Mouse (Mus musculus): Measurements from ENCODE around the gene Nr3c2. TPM values are rescaled to one million over a fixed set of nuclear protein-coding genes. Genes with fewer than 3 reads are reported as not detected.

Gene Nr3c2
- polyA plus RNA-seq, 1 experiment, result not detected

- H3K4me1 ChIP-seq (ENCODE audit: control insufficient read depth), result no peaks in the 10 kb centered on the region
- no peaks in the 10 kb centered on the region for H3K27me3 ChIP-seq (ENCODE audit: control insufficient read depth)
- H3K36me3 ChIP-seq (ENCODE audit: control insufficient read depth), result no peaks in the 10 kb centered on the region
- H3K9me3 ChIP-seq (ENCODE audit: control insufficient read depth, low read length), result no peaks in the 10 kb centered on the region
- no peak overlapping the region for H3K4me3 ChIP-seq (replicated peaks)
- no peak for TF ChIP-seq GATA1 (IDR thresholded peaks at IDR 0.05; ENCODE audit: low read length)
- TF ChIP-seq TAL1 (IDR thresholded peaks at IDR 0.05; ENCODE audit: low read length), result no peak
Observed at GRCm38 (mm10) chr8:77086036-77086435, 186.8 kb downstream of the Nr3c2 start.

DNA sequence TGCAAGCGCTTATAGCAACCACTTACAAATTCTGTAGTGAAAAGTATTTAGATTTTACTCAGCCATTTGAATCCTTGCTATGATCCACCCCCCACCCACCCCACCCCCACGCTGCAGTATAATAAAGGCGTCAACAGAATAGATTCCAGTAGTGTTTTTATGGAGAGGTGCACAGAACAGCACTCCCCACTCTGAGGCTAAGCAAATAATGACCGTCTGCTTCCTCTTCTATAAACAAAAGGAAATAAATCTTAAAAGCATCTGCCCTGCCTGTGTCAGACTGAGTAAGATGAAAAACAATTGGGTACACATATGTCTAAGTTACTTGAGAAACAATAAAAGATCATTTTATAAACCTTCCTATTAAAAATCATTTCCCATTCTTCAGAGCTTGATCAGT lies 197.5 kb downstream of the Nr3c2 start:
- no peak for TF ChIP-seq GATA1 (IDR thresholded peaks at IDR 0.05; ENCODE audit: low read length)
- TF ChIP-seq TAL1 (IDR thresholded peaks at IDR 0.05; ENCODE audit: low read length), result no peak

GRCm38 (mm10) chr8:77098101-77098500 lies 198.9 kb downstream of the Nr3c2 start:
- TF ChIP-seq TAL1 (IDR thresholded peaks at IDR 0.05; ENCODE audit: low read length), result no peak
- TF ChIP-seq GATA1 (IDR thresholded peaks at IDR 0.05; ENCODE audit: low read length), result no peak
- Histone ChIP-seq H3K4me1 (ENCODE audit: control insufficient read depth) (no peaks in the 10 kb centered on the region), H3K9me3 (ENCODE audit: control insufficient read depth, low read length) (no peaks in the 10 kb centered on the region), H3K4me3 (replicated peaks) (no peak overlapping the region), H3K36me3 (ENCODE audit: control insufficient read depth) (no peaks in the 10 kb centered on the region), H3K27me3 (ENCODE audit: control insufficient read depth) (no peaks in the 10 kb centered on the region)

More for the DNA sequence above, 197.5 kb downstream of the Nr3c2 start:
- Histone ChIP-seq H3K9me3 (ENCODE audit: control insufficient read depth, low read length) (no peaks in the 10 kb centered on the region), H3K27me3 (ENCODE audit: control insufficient read depth) (no peaks in the 10 kb centered on the region), H3K4me1 (ENCODE audit: control insufficient read depth) (no peaks in the 10 kb centered on the region), H3K36me3 (ENCODE audit: control insufficient read depth) (no peaks in the 10 kb centered on the region), H3K4me3 (replicated peaks) (no peak overlapping the region)

DNA sequence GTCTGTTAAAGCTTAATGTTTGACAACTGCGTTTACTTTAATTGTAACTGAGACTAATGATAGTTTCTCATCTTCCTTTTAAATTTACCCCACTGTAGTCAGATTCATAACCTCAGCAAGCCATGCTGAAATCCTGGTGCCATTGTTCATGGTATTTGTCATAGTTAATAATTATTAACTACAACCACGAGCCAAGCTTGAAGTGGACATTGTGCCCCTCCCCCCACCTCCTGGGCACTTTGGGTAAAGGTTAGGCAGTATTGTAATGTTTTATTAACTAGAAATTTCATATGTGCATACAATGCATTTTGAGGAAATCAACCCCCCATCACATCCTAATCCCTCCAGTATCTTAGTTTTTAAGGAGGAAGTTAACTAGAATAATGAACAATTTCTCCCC lies 201.1 kb downstream of the Nr3c2 start:
- H3K27me3 ChIP-seq (ENCODE audit: control insufficient read depth), result no peaks in the 10 kb centered on the region
- TF ChIP-seq TAL1 (IDR thresholded peaks at IDR 0.05; ENCODE audit: low read length) (no peak), GATA1 (IDR thresholded peaks at IDR 0.05; ENCODE audit: low read length) (no peak)
- no peaks in the 10 kb centered on the region for H3K9me3 ChIP-seq (ENCODE audit: control insufficient read depth, low read length)
- no peaks in the 10 kb centered on the region for H3K4me1 ChIP-seq (ENCODE audit: control insufficient read depth)
- H3K36me3 ChIP-seq (ENCODE audit: control insufficient read depth), result no peaks in the 10 kb centered on the region
- no peak overlapping the region for H3K4me3 ChIP-seq (replicated peaks)

GRCm38 (mm10) chr8:77102879-77103278 lies 203.6 kb downstream of the Nr3c2 start:
- Histone ChIP-seq H3K27me3 (ENCODE audit: control insufficient read depth) (no peaks in the 10 kb centered on the region), H3K36me3 (ENCODE audit: control insufficient read depth) (no peaks in the 10 kb centered on the region), H3K9me3 (ENCODE audit: control insufficient read depth, low read length) (no peaks in the 10 kb centered on the region), H3K4me3 (replicated peaks) (no peak overlapping the region), H3K4me1 (ENCODE audit: control insufficient read depth) (no peaks in the 10 kb centered on the region)
- TF ChIP-seq TAL1 (IDR thresholded peaks at IDR 0.05; ENCODE audit: low read length), result no peak
- no peak for TF ChIP-seq GATA1 (IDR thresholded peaks at IDR 0.05; ENCODE audit: low read length)

- Histone ChIP-seq H3K4me3 (replicated peaks) (no peak overlapping the region), H3K9me3 (ENCODE audit: control insufficient read depth, low read length) (no peaks in the 10 kb centered on the region), H3K36me3 (ENCODE audit: control insufficient read depth) (no peaks in the 10 kb centered on the region), H3K27me3 (ENCODE audit: control insufficient read depth) (no peaks in the 10 kb centered on the region), H3K4me1 (ENCODE audit: control insufficient read depth) (no peaks in the 10 kb centered on the region)
- TF ChIP-seq TAL1 (IDR thresholded peaks at IDR 0.05; ENCODE audit: low read length), result no peak
- no peak for TF ChIP-seq GATA1 (IDR thresholded peaks at IDR 0.05; ENCODE audit: low read length)
Observed at GRCm38 (mm10) chr8:77112719-77113118, 213.5 kb downstream of the Nr3c2 start.

GRCm38 (mm10) chr8:77114769-77115168 lies 215.5 kb downstream of the Nr3c2 start:
- H3K36me3 ChIP-seq (ENCODE audit: control insufficient read depth), result no peaks in the 10 kb centered on the region
- H3K27me3 ChIP-seq (ENCODE audit: control insufficient read depth), result no peaks in the 10 kb centered on the region
- no peaks in the 10 kb centered on the region for H3K4me1 ChIP-seq (ENCODE audit: control insufficient read depth)
- TF ChIP-seq GATA1 (IDR thresholded peaks at IDR 0.05; ENCODE audit: low read length) (no peak), TAL1 (IDR thresholded peaks at IDR 0.05; ENCODE audit: low read length) (no peak)
- H3K9me3 ChIP-seq (ENCODE audit: control insufficient read depth, low read length), result no peaks in the 10 kb centered on the region
- H3K4me3 ChIP-seq (replicated peaks), result no peak overlapping the region

DNA sequence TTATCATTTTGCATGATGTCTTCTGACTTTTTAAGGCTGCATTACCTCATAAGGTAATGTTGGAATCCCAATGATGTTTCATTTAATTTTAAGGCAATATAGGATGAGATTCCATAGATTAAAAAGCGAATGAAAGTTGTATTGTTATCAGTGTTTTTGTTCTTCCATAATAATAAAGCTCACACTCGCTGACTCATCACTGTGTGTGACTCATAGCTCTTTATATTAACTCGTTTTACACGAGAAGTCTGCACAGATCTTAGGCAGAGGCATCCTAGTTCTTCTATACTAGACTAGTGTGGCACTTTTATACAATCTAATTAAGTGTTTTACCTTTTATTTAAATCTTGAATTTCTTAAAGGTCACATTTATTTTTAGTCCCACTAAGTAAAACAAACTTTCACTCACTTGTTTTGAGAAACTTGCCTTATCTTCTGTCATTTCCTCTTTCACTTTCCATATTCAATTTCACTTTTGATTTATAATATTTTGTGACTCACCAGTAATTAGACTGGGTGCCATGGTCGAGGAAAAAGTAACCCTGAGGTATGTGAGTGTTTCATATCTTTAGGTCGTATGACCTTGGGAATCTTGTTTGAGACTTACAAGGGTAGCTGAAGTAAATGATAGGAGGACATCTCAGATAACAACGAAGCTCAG lies 217.3 kb downstream of the Nr3c2 start:
- no peaks in the 10 kb centered on the region for H3K36me3 ChIP-seq (ENCODE audit: control insufficient read depth)
- H3K4me3 ChIP-seq (replicated peaks), result no peak overlapping the region
- TF ChIP-seq GATA1 (IDR thresholded peaks at IDR 0.05; ENCODE audit: low read length), result no peak
- TF ChIP-seq TAL1 (IDR thresholded peaks at IDR 0.05; ENCODE audit: low read length), result no peak
- H3K4me1 ChIP-seq (ENCODE audit: control insufficient read depth), result no peaks in the 10 kb centered on the region
- H3K27me3 ChIP-seq (ENCODE audit: control insufficient read depth), result no peaks in the 10 kb centered on the region
- no peaks in the 10 kb centered on the region for H3K9me3 ChIP-seq (ENCODE audit: control insufficient read depth, low read length)

GRCm38 (mm10) chr8:77120810-77121570 lies 221.7 kb downstream of the Nr3c2 start:
- H3K27me3 ChIP-seq (ENCODE audit: control insufficient read depth), result no peaks in the 10 kb centered on the region
- no peak overlapping the region for H3K4me3 ChIP-seq (replicated peaks)
- H3K36me3 ChIP-seq (ENCODE audit: control insufficient read depth), result no peaks in the 10 kb centered on the region
- no peaks in the 10 kb centered on the region for H3K9me3 ChIP-seq (ENCODE audit: control insufficient read depth, low read length)
- no peaks in the 10 kb centered on the region for H3K4me1 ChIP-seq (ENCODE audit: control insufficient read depth)
- TF ChIP-seq GATA1 (IDR thresholded peaks at IDR 0.05; ENCODE audit: low read length) (no peak), TAL1 (IDR thresholded peaks at IDR 0.05; ENCODE audit: low read length) (no peak)

Measured in erythroblast, embryonic 14.5 days (primary cell).